Mouse (Mus musculus): ENCODE data around the gene Cyld.
"Not testable (repeated sequence)": the region's sequence is repeated elsewhere in the genome, so short reads cannot be mapped to it uniquely, and the experiment has no call there.

The Cyld gene

GRCm38 (mm10) chr8:88696721-88697641 lies at the start of gene Cyld:
Cyld (plus strand) TSS chr8:88697028.
- peak; percentile 98 for DNase-seq (ENCODE audit: low spot score in 2 of 2)

- DNase-seq (ENCODE audit: low spot score in 2 of 2), result no peak
Observed at GRCm38 (mm10) chr8:88648322-88648721, 48.5 kb upstream of the Cyld start.

- DNase-seq (ENCODE audit: low spot score in 2 of 2), result no peak
Observed at GRCm38 (mm10) chr8:88650016-88650708, 46.7 kb upstream of the Cyld start.

- DNase-seq (ENCODE audit: low spot score in 2 of 2), result not testable (repeated sequence)
Observed at GRCm38 (mm10) chr8:88651122-88651521, 45.7 kb upstream of the Cyld start.

GRCm38 (mm10) chr8:88655334-88655733 lies 41.5 kb upstream of the Cyld start:
- DNase-seq (ENCODE audit: low spot score in 2 of 2), result no peak

- DNase-seq (ENCODE audit: low spot score in 2 of 2), result no peak
Observed at GRCm38 (mm10) chr8:88659873-88660272, 37.0 kb upstream of the Cyld start.

- DNase-seq (ENCODE audit: low spot score in 2 of 2), result peak; percentile 31 to 78
Observed at GRCm38 (mm10) chr8:88662401-88662821, 34.4 kb upstream of the Cyld start.

GRCm38 (mm10) chr8:88664121-88664520 lies 32.7 kb upstream of the Cyld start:
- DNase-seq (ENCODE audit: low spot score in 2 of 2), result no peak

GRCm38 (mm10) chr8:88664947-88665346 lies 31.9 kb upstream of the Cyld start:
- no peak for DNase-seq (ENCODE audit: low spot score in 2 of 2)

GRCm38 (mm10) chr8:88666435-88666834 lies 30.4 kb upstream of the Cyld start:
- DNase-seq (ENCODE audit: low spot score in 2 of 2), result peak; percentile 14 to 58

GRCm38 (mm10) chr8:88668400-88669086 lies 28.3 kb upstream of the Cyld start:
- peak; percentile 42 to 85 for DNase-seq (ENCODE audit: low spot score in 2 of 2)

- DNase-seq (ENCODE audit: low spot score in 2 of 2), result no peak
Observed at GRCm38 (mm10) chr8:88670782-88671181, 26.0 kb upstream of the Cyld start.

- no peak for DNase-seq (ENCODE audit: low spot score in 2 of 2)
Observed at GRCm38 (mm10) chr8:88671575-88671974, 25.3 kb upstream of the Cyld start.

GRCm38 (mm10) chr8:88673859-88674258 lies 23.0 kb upstream of the Cyld start:
- no peak for DNase-seq (ENCODE audit: low spot score in 2 of 2)

GRCm38 (mm10) chr8:88675372-88676165 lies 21.3 kb upstream of the Cyld start:
- DNase-seq (ENCODE audit: low spot score in 2 of 2), result no peak

- no peak for DNase-seq (ENCODE audit: low spot score in 2 of 2)
Observed at GRCm38 (mm10) chr8:88677071-88677470, 19.8 kb upstream of the Cyld start.

GRCm38 (mm10) chr8:88680566-88680965 lies 16.3 kb upstream of the Cyld start:
- no peak for DNase-seq (ENCODE audit: low spot score in 2 of 2)

- no peak for DNase-seq (ENCODE audit: low spot score in 2 of 2)
Observed at GRCm38 (mm10) chr8:88681046-88681445, 15.8 kb upstream of the Cyld start.

- no peak for DNase-seq (ENCODE audit: low spot score in 2 of 2)
Observed at GRCm38 (mm10) chr8:88683656-88684289, 13.1 kb upstream of the Cyld start.

- no peak for DNase-seq (ENCODE audit: low spot score in 2 of 2)
Observed at GRCm38 (mm10) chr8:88686226-88686905, 10.5 kb upstream of the Cyld start.
